Mouse (Mus musculus): ENCODE measurements around the gene Olfr504. TPM values are rescaled to one million over a fixed set of nuclear protein-coding genes. Genes with fewer than 3 reads are reported as not detected.
"Not testable (repeated sequence)": the region's sequence is repeated elsewhere in the genome, so short reads cannot be mapped to it uniquely, and the experiment has no call there.

Gene Olfr504
- polyA plus RNA-seq (2021): not detected

GRCm38 (mm10) chr7:108565693-108566092 lies at the start of gene Olfr504:
Gene Olfr504, minus strand, starts transcription at chr7:108565793.
- CTCF ChIA-PET: no interaction called here
- POLR2A ChIA-PET: no interaction called here
- in situ Hi-C loops (cut with MboI; ENCODE audit: low pct_unique_long_range_greater_than_20kb): no loop called here

GRCm38 (mm10) chr7:108614110-108614509 lies 48.5 kb upstream of the Olfr504 start:
- in situ Hi-C loops (cut with MboI; ENCODE audit: low pct_unique_long_range_greater_than_20kb): no loop called here
- no peaks in the 10 kb centered on the region for H3K27me3 ChIP-seq
- ChIA-PET POLR2A (no interaction called here), CTCF (no interaction called here)
- ATAC-seq: no peak
- no peak for DNase-seq (ENCODE audit: low read depth, low spot score)
- TF ChIP-seq CTCF (IDR thresholded peaks at IDR 0.05): no peak

More at GRCm38 (mm10) chr7:108565693-108566092, at the start of gene Olfr504:
- no peak for TF ChIP-seq CTCF (IDR thresholded peaks at IDR 0.05)
- no peak for DNase-seq (ENCODE audit: low read depth, low spot score)
- ATAC-seq: no peak
- H3K27me3 ChIP-seq: no peaks in the 10 kb centered on the region

GRCm38 (mm10) chr7:108610487-108610886 lies 44.9 kb upstream of the Olfr504 start, which contains the start of gene Olfr506:
Gene Olfr506, plus strand, starts transcription at chr7:108610787.
- DNase-seq (ENCODE audit: low read depth, low spot score): no peak
- no peak for TF ChIP-seq CTCF (IDR thresholded peaks at IDR 0.05)
- in situ Hi-C loops (cut with MboI; ENCODE audit: low pct_unique_long_range_greater_than_20kb): no loop called here
- POLR2A ChIA-PET: no interaction called here
- no peaks in the 10 kb centered on the region for H3K27me3 ChIP-seq
- CTCF ChIA-PET: interaction anchor here (0.9 to 1.3 kb wide), 2 partner anchors 25 to 28 kb away, joined by 3 read pairs; no protein-coding TSS in a partner anchor
- ATAC-seq: no peak

GRCm38 (mm10) chr7:108601916-108602315 lies 36.3 kb upstream of the Olfr504 start:
- ATAC-seq; in situ Hi-C loops (cut with MboI; ENCODE audit: low pct_unique_long_range_greater_than_20kb); CTCF ChIA-PET; H3K27me3 ChIP-seq; DNase-seq (ENCODE audit: low read depth, low spot score); POLR2A ChIA-PET: not testable (repeated sequence)

- ChIA-PET CTCF (no interaction called here), POLR2A (no interaction called here)
- ATAC-seq (no peak), DNase-seq (ENCODE audit: low read depth, low spot score) (no peak)
- in situ Hi-C loops (cut with MboI; ENCODE audit: low pct_unique_long_range_greater_than_20kb): no loop called here
- TF ChIP-seq CTCF (IDR thresholded peaks at IDR 0.05): no peak
- H3K27me3 ChIP-seq: no peaks in the 10 kb centered on the region
Measured at GRCm38 (mm10) chr7:108589797-108590196, 24.2 kb upstream of the Olfr504 start.

DNA sequence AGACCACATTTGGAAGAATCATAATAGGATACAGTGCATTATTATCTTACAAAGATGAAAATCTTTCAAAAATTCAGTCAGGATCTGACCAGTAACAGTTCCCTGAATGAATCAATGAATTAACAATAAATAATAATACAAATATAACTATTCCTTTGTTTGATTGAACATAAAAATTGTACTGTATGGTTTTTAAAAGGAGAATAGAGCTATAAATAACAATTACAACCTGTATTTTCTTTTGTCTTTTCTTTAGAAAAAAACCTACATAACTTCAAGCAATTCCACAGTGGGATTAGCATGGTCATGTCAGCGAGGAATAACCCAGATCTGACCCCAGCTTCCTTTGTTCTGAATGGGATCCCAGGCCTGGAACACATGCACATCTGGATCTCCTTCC lies 21.4 kb downstream of the Olfr504 start, which contains the start of gene Olfr503:
Gene Olfr503 (plus strand): TSS at position 301 of the 400 bp plus-strand sequence.
- CTCF ChIA-PET; POLR2A ChIA-PET; ATAC-seq; H3K27me3 ChIP-seq; DNase-seq (ENCODE audit: low read depth, low spot score); in situ Hi-C loops (cut with MboI; ENCODE audit: low pct_unique_long_range_greater_than_20kb): not testable (repeated sequence)

DNA sequence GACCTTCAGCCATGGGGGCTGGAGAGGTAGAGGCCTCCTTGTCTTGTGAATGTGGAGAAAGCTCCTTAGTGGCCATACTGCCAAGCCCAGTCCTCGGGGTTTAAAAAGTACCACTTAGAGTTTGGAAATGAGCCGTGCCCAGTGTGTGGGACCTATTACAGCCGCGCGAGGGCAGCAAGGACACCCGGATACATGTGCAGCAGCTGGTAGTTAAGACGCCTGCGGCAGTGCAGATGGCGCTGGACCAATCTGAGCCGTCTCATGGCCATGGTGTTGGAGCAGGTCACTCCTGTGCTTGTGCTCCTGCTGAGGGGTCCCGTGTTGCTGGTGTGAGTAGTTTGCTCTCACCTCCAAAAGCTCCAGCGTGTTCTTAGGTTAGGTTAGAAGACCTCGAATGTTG lies 23.2 kb downstream of the Olfr504 start:
- POLR2A ChIA-PET: no interaction called here
- CTCF ChIA-PET: no interaction called here
- in situ Hi-C loops (cut with MboI; ENCODE audit: low pct_unique_long_range_greater_than_20kb): no loop called here

DNA sequence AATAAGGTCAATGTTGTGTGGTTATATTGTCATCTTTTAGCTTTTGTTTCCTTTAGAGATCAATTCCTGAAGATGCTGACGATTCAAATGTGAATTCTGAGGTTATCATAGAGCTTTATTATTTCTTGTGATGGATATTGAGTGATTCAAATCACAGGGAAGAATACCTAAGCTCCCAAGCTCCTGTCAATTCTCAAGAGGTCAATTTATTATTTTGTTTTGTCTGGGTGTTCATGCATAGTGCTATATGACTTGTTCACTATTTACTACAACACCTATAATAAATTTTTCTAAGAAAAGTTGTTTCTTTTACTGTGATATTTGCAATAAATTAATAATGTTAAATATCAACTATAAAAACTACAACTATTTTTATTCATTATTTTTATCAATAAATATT lies 40.6 kb downstream of the Olfr504 start, which contains the start of gene Olfr502:
Gene Olfr502 (minus strand): TSS at position 101 of the 400 bp plus-strand sequence.
- TF ChIP-seq CTCF (IDR thresholded peaks at IDR 0.05): no peak
- ATAC-seq: no peak

More for the DNA sequence above, 23.2 kb downstream of the Olfr504 start:
- DNase-seq (ENCODE audit: low read depth, low spot score) (no peak), ATAC-seq (no peak)
- H3K27me3 ChIP-seq: no peaks in the 10 kb centered on the region
- no peak for TF ChIP-seq CTCF (IDR thresholded peaks at IDR 0.05)

More for the DNA sequence above, 40.6 kb downstream of the Olfr504 start, which contains the start of gene Olfr502:
- DNase-seq (ENCODE audit: low read depth, low spot score): no peak
- in situ Hi-C loops (cut with MboI; ENCODE audit: low pct_unique_long_range_greater_than_20kb): no loop called here
- ChIA-PET CTCF (no interaction called here), POLR2A (no interaction called here)
- H3K27me3 ChIP-seq: no peaks in the 10 kb centered on the region

Other genes with a start within 250 kb of the Olfr504 start
- not detected for gene Olfr492, start 242.1 kb downstream of the Olfr504 start, polyA plus RNA-seq (2021)
- not detected for gene Olfr493, start 218.8 kb downstream of the Olfr504 start, polyA plus RNA-seq (2021)
- gene Olfr494, start 200.5 kb downstream of the Olfr504 start, polyA plus RNA-seq (2021): not detected
- not detected for gene Olfr495, start 172.6 kb downstream of the Olfr504 start, polyA plus RNA-seq (2021)
- gene Olfr497, start 145.4 kb downstream of the Olfr504 start, polyA plus RNA-seq (2021): not detected
- gene Olfr498, start 100.5 kb downstream of the Olfr504 start, polyA plus RNA-seq (2021): not detected
- not detected for gene Olfr502, start 40.7 kb downstream of the Olfr504 start, polyA plus RNA-seq (2021)
- gene Olfr503, start 21.3 kb downstream of the Olfr504 start, polyA plus RNA-seq (2021): not detected
- not detected for gene Olfr506, start 45.0 kb upstream of the Olfr504 start, polyA plus RNA-seq (2021)
- gene Olfr507, start 56.0 kb upstream of the Olfr504 start, polyA plus RNA-seq (2021): not detected
- gene Olfr508, start 64.2 kb upstream of the Olfr504 start, polyA plus RNA-seq (2021): not detected
- not detected for gene Olfr509, start 86.1 kb upstream of the Olfr504 start, polyA plus RNA-seq (2021)
- gene Olfr510, start 100.6 kb upstream of the Olfr504 start, polyA plus RNA-seq (2021): not detected
- gene Olfr512, start 147.5 kb upstream of the Olfr504 start, polyA plus RNA-seq (2021): not detected
- not detected for gene Olfr513, start 185.2 kb upstream of the Olfr504 start, polyA plus RNA-seq (2021)